Mouse (Mus musculus) layer of hippocampus, adult 9-10 months (tissue): ENCODE results near the gene Zfand5.

ENCODE experiments used
- DNase-seq: peaks from one replicate; pipeline ENCODE4 v3.0.0; 2022; ENCODE audit warnings: low spot score

The Zfand5 gene

DNA sequence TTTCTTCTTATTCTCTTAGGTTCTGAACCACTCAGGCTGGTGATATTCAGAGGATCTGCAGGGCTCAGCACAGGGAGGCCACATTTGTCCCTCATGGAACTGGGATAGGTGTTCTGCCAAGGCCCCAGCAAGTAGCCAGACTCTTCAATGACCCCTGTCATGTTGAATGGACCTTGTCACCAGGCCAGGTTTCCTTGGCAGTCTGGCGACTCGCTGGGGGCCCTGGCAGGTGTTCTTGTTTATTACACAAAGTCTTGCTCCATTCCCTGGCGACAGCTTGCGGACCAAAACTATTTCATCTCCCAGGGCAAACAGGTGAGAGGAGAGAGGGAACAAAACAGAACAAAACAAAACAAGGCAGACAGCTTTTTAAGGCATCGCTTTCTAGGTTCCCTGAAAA lies 57.7 kb downstream of the Zfand5 start:
- DNase-seq: peak; percentile 6

DNA sequence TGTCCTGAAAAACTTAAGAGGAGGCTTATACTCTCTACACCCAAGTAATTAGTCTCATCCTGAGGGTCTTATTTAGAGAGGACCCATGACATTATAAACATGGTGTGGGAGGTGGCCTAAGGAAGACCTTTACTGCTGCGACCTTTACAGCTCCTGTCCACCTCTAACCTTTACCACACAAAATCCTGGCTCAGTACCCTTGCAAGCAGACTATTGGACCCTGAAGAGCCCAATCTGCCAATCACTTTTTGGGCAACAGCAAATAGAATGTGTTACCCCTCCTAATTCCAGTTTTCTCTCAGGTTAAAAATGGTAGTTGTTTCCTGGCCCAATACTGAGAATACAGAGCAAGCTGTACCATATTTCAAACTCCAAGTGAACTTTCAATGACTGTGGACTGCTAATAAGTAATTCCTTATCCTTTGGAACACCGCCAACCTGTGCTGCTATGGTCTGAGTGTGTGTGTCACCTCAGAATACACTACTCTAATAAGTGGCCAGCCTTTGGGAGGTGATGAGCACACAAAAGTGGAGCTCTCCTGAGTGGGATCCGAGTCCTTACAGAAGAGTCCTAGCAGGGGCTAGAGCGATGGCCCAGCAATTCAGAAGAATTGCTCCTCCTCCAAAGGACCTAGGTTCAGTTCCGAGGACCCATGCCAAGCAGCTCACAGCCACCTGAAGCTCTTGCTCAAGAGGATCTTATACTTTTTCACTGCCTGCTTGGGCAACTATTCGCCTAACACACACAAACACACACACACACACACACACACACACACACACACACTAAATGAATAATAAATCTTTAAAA lies 58.4 kb downstream of the Zfand5 start:
- DNase-seq: no peak

- DNase-seq: no peak
Measured at GRCm38 (mm10) chr19:21331621-21332155, 59.6 kb downstream of the Zfand5 start.
